Mouse (Mus musculus) liver, embryonic 12.5 days (tissue): ENCODE data around the gene Isy1. TPM values are rescaled to one million over a fixed set of nuclear protein-coding genes. Genes with fewer than 3 reads are reported as not detected.
"Not testable (repeated sequence)": the region's sequence is repeated elsewhere in the genome, so short reads cannot be mapped to it uniquely, and the experiment has no call there.

Source experiments
- ATAC-seq: fragments of 200-750 bp; cut with Nextera tagmentation; 2 replicates; pipeline ENCODE4 v1.8.0; 2017; ENCODE audit warnings: moderate number of reproducible peaks, mild to moderate bottlenecking, moderate library complexity
- H3K27ac ChIP-seq: fragments of 300-500 bp; sonication (generic); 2 replicates; pipeline ENCODE4 v1.5.1; 2016; ENCODE audit warnings: mild to moderate bottlenecking
- H3K27me3 ChIP-seq: fragments of 300-500 bp; sonication (generic); replicated peaks from 2 replicates; pipeline ENCODE4 v1.6.1; 2016; ENCODE audit warnings: mild to moderate bottlenecking, moderate library complexity
- H3K36me3 ChIP-seq: fragments of 300-500 bp; sonication (generic); 2 replicates; pipeline ENCODE4 v1.6.1; 2016; ENCODE audit warnings: mild to moderate bottlenecking, moderate library complexity
- H3K4me1 ChIP-seq: fragments of 300-500 bp; sonication (generic); 2 replicates; pipeline ENCODE4 v1.6.1; 2016
- H3K4me2 ChIP-seq: fragments of 300-500 bp; sonication (generic); 2 replicates; pipeline ENCODE4 v1.6.1; 2016; ENCODE audit warnings: mild to moderate bottlenecking, moderate library complexity
- H3K4me3 ChIP-seq: fragments of 300-500 bp; sonication (generic); 2 replicates; pipeline ENCODE4 v1.5.1; 2016; ENCODE audit warnings: mild to moderate bottlenecking, moderate library complexity
- H3K9ac ChIP-seq: fragments of 300-500 bp; sonication (generic); 2 replicates; pipeline ENCODE4 v1.6.1; 2016; ENCODE audit warnings: mild to moderate bottlenecking, moderate library complexity
- H3K9me3 ChIP-seq: fragments of 300-500 bp; sonication (generic); replicated peaks from 2 replicates; pipeline ENCODE4 v1.6.1; 2016; ENCODE audit warnings: mild to moderate bottlenecking, moderate library complexity
- WGBS: fragments of 180-500 bp; shearing (Covaris S2); methylation state at CpG from one replicate; pipeline ENCODE4 v1.1.7; 2016; ENCODE audit not compliant: insufficient replicate concordance; 5-methylcytosine and 5-hydroxymethylcytosine counted together
- polyA plus RNA-seq: library from polyadenylated mRNA; unstranded; fragments of >200 nt; fragmentation: Nextera tagmentation; extraction: Ambion mirVana; gene quantifications from 2 replicates; pipeline ENCODE4 v1.2.1, GENCODE M21; 2016

Gene Isy1
- polyA plus RNA-seq, 1 experiment from 2014 or later: 59.5 TPM

GRCm38 (mm10) chr6:87764296-87764695, 74.3 kb downstream of the Isy1 start:
- Histone ChIP-seq H3K27ac (peak overlapping the region; percentile 89), H3K4me1 (peaks cover 43% of the 10 kb centered on the region)
- 91% methylated on average over 2 of the region's 2 CpGs for WGBS
- H3K27me3 ChIP-seq, ATAC-seq, H3K4me3 ChIP-seq, H3K4me2 ChIP-seq, H3K9me3 ChIP-seq, H3K36me3 ChIP-seq, H3K9ac ChIP-seq: not testable (repeated sequence)

Other genes starting within 250 kb of the Isy1 start
- 4.3 and 4.8 TPM in 2 replicates for gene Prokr1, start 248.1 kb downstream of the Isy1 start, polyA plus RNA-seq
- gene Aplf, start 166.6 kb downstream of the Isy1 start, polyA plus RNA-seq: 18.9 and 19.0 TPM in 2 replicates
- gene Efcc1, start 107.9 kb downstream of the Isy1 start, polyA plus RNA-seq: 0.51 and 0.63 TPM in 2 replicates
- gene Gp9, start 60.7 kb downstream of the Isy1 start, polyA plus RNA-seq: 40.9 and 44.2 TPM in 2 replicates
- 28.6 and 30.5 TPM in 2 replicates for gene Rab43, start 26.6 kb downstream of the Isy1 start, polyA plus RNA-seq
- 5.0 and 7.1 TPM in 2 replicates for gene Gm45140, start 3.0 kb downstream of the Isy1 start, polyA plus RNA-seq
- 896 and 933 TPM in 2 replicates for gene Cnbp, start 12.3 kb upstream of the Isy1 start, polyA plus RNA-seq
- 79.2 and 85.0 TPM in 2 replicates for gene Copg1, start 49.0 kb upstream of the Isy1 start, polyA plus RNA-seq
- 27.0 and 27.5 TPM in 2 replicates for gene Hmces, start 75.1 kb upstream of the Isy1 start, polyA plus RNA-seq
- 14.1 and 15.3 TPM in 2 replicates for gene H1fx, start 142.8 kb upstream of the Isy1 start, polyA plus RNA-seq
- gene Rab7, start 206.5 kb upstream of the Isy1 start, polyA plus RNA-seq: 134 and 135 TPM in 2 replicates
- gene Rpn1, start 245.7 kb upstream of the Isy1 start, polyA plus RNA-seq: 241 and 253 TPM in 2 replicates